Mouse (Mus musculus) olfactory bulb, adult 2 months (tissue): ENCODE results near the gene Jag2. TPM values are rescaled to one million over a fixed set of nuclear protein-coding genes. Genes with fewer than 3 reads are reported as not detected.

Source experiments
- H3K27ac ChIP-seq: fragments of 200-500 bp; 2 replicates; pipeline ENCODE4 v1.5.1; 2012; ENCODE audit warnings: low read depth, low read length; ENCODE audit not compliant: insufficient read depth
- H3K4me1 ChIP-seq: fragments of 200-500 bp; 2 replicates; pipeline ENCODE4 v1.6.1; 2012; ENCODE audit warnings: low read length; ENCODE audit not compliant: control insufficient read depth, insufficient read depth
- H3K4me3 ChIP-seq: fragments of 200-500 bp; 2 replicates; pipeline ENCODE4 v1.5.1; 2012; ENCODE audit warnings: mild to moderate bottlenecking, low read depth, low read length, moderate library complexity; ENCODE audit not compliant: insufficient read depth
- CTCF ChIP-seq: fragments of 200-500 bp; IDR thresholded peaks from 2 replicates; pipeline ENCODE4 v1.5.1; 2012; ENCODE audit warnings: low read depth, mild to moderate bottlenecking, low read length, moderate library complexity; ENCODE audit not compliant: insufficient read depth
- POLR2A ChIP-seq: fragments of 200-500 bp; IDR thresholded peaks from 2 replicates; pipeline ENCODE4 v1.6.1; 2012; ENCODE audit warnings: mild to moderate bottlenecking, low read depth, low read length, moderate library complexity; ENCODE audit not compliant: insufficient read depth
- WGBS: fragments of 180-500 bp; shearing (Covaris S2); methylation state at CpG from one replicate; pipeline ENCODE4 v1.1.7; 2018; 5-methylcytosine and 5-hydroxymethylcytosine counted together
- polyA plus RNA-seq: library from polyadenylated mRNA; stranded (reverse); fragments of >200 nt; gene quantifications from 2 replicates; pipeline ENCODE4 v1.2.4, GENCODE M21; 2012; ENCODE audit warnings: low replicate concordance; ENCODE audit not compliant: missing spikeins, insufficient read depth, insufficient read length

Gene Jag2
- polyA plus RNA-seq, 1 experiment: not detected

DNA sequence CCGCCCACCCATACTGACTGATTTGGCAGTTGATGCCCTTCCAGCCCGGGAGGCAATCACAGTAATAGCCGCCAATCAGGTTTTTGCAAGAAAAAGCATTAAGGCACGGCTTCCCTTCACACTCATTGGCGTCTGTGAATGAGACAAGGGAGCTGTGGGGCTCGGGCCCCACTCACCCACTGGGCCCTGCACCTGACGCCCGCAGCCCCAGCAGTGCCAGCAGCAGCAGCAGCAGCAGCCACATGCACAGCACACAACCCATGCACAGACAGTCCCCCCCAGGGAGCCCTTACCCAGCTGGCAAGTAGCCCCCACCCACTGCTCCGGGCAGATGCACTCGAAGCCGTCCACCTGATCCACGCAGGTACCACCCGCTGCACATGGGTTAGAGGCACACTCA lies 14.0 kb downstream of the Jag2 start:
- no peak overlapping the region for H3K4me3 ChIP-seq
- H3K27ac ChIP-seq: no peak overlapping the region
- TF ChIP-seq POLR2A: no peak
- no peak for TF ChIP-seq CTCF
- peaks cover 3% of the 10 kb centered on the region; the same call in 1 of the 2 replicates for H3K4me1 ChIP-seq
- 58% methylated on average over 13 of the region's 13 CpGs for WGBS

DNA sequence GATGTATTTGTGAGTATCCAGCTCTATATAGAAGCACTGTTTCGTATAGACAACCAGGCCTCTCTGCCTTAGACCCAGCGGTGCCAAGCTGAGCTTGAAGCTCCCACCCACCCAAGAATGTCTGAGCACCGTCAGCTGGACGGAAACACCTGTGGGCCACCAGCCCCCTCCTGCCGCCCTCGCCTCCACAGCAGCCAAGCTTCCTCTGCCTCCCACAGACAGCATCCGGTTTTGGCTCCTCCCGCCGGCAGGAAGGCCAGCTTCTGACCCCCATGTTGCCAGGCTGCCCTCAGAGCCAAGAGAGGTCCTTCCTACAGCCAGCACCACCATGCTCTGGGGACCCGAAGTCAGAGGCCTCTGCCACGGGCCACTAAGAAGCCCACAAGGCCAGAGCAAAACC lies 15.0 kb downstream of the Jag2 start:
- Histone ChIP-seq H3K27ac (no peak overlapping the region), H3K4me1 (peaks cover 3% of the 10 kb centered on the region; the same call in 1 of the 2 replicates), H3K4me3 (no peak overlapping the region)
- TF ChIP-seq CTCF (no peak), POLR2A (no peak)
- WGBS: 79% methylated on average over 11 of the region's 11 CpGs

GRCm38 (mm10) chr12:112912951-112913745 lies 16.4 kb downstream of the Jag2 start:
- H3K27ac ChIP-seq: no peak overlapping the region
- no peak overlapping the region for H3K4me3 ChIP-seq
- peaks cover 3% of the 10 kb centered on the region; the same call in 1 of the 2 replicates for H3K4me1 ChIP-seq
- 89% methylated on average over 28 of the region's 28 CpGs for WGBS
- TF ChIP-seq POLR2A (no peak), CTCF (no peak)

DNA sequence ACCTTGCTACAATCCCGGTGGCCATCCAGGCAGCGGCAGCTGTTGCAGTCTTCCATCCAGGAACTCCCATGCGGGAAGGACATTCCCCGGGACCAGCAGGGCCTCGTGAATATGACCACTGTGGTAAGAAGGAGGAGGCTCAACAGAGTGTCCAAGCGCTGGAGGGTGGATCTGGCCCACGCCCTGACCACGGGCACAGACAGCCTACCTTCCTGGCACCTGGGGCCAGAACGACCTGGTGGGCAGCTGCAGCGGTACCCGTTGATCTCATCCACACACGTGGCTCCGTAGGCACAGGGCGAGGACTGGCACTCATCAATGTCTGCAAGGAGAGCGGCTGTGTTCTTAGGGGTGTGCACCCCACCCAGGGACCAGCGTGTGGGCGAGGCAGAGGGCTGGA lies 17.9 kb downstream of the Jag2 start:
- no peak overlapping the region for H3K4me3 ChIP-seq
- TF ChIP-seq CTCF (no peak), POLR2A (no peak)
- no peaks in the 10 kb centered on the region for H3K4me1 ChIP-seq
- WGBS: 94% methylated on average over 17 of the region's 17 CpGs
- no peak overlapping the region for H3K27ac ChIP-seq

GRCm38 (mm10) chr12:112908991-112909390 lies 20.6 kb downstream of the Jag2 start:
- 95% methylated on average over 22 of the region's 22 CpGs for WGBS
- H3K27ac ChIP-seq: no peak overlapping the region
- H3K4me1 ChIP-seq: no peaks in the 10 kb centered on the region
- no peak overlapping the region for H3K4me3 ChIP-seq
- TF ChIP-seq POLR2A (no peak), CTCF (no peak)

- Histone ChIP-seq H3K4me1 (peaks cover 8% of the 10 kb centered on the region), H3K27ac (no peak overlapping the region), H3K4me3 (no peak overlapping the region)
- WGBS: 90% methylated on average over 5 of the region's 5 CpGs
- TF ChIP-seq POLR2A: no peak
- TF ChIP-seq CTCF: no peak
Measured at GRCm38 (mm10) chr12:112905001-112905400, 24.6 kb downstream of the Jag2 start.

DNA sequence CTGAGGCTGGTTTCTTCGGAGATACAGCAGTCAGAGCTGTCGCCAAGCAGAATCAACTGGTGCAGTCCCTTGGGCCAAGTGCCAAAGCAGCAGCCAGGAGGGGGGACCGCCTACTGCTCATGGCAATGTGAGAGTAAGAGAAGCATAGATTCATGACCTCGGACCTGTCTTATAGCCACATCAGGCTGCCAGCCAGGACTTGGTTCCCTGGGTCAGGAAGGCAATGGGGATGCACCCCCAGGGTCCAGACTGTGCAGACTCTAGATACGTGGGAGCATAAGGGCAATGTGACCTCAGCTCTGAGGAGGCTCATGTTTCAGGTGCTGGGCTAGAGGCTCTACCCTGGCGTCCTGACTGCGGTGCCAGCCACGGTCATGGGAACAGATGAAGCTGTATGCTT lies 25.6 kb downstream of the Jag2 start:
- peaks cover 8% of the 10 kb centered on the region for H3K4me1 ChIP-seq
- TF ChIP-seq CTCF (no peak), POLR2A (no peak)
- H3K4me3 ChIP-seq: no peak overlapping the region
- WGBS: 65% methylated on average over 8 of the region's 8 CpGs
- no peak overlapping the region for H3K27ac ChIP-seq

DNA sequence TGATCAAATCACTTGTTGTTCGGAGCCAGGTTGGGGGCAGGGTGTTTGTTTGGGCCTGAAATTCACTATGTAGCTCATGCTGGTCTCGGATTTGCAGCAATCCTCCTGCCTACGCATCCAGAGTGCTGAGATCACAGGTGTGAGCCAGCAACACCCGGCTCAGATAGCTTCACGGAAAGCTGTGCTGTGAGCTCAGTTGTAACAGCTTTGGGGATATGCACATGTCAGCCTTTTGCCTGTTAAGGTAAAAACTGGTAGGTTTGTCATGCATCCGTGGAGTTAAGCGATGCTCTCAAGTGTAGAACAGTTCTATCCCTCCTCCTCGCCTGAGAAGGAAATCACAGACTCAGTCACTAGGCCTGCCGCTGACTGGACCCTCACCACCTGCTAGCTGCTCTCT lies 28.9 kb downstream of the Jag2 start:
- H3K27ac ChIP-seq: no peak overlapping the region
- H3K4me1 ChIP-seq: peaks cover 16% of the 10 kb centered on the region
- no peak overlapping the region for H3K4me3 ChIP-seq
- WGBS: 61% methylated on average over 9 of the region's 9 CpGs
- TF ChIP-seq CTCF (no peak), POLR2A (no peak)

- Histone ChIP-seq H3K4me1 (peaks cover 32% of the 10 kb centered on the region), H3K4me3 (no peak overlapping the region), H3K27ac (no peak overlapping the region)
- 55% methylated on average over 4 of the region's 4 CpGs for WGBS
- TF ChIP-seq CTCF (no peak), POLR2A (no peak)
Measured at GRCm38 (mm10) chr12:112898960-112899359, 30.6 kb downstream of the Jag2 start.

- H3K4me3 ChIP-seq: no peak overlapping the region
- peaks cover 37% of the 10 kb centered on the region for H3K4me1 ChIP-seq
- no peak for TF ChIP-seq CTCF
- 63% methylated on average over 12 of the region's 12 CpGs for WGBS
- H3K27ac ChIP-seq: no peak overlapping the region
Measured at GRCm38 (mm10) chr12:112898351-112898750, 31.2 kb downstream of the Jag2 start.
